Mouse (Mus musculus) brown adipose tissue, adult 24 weeks (tissue): ENCODE measurements around the gene Celf1. TPM values are rescaled to one million over a fixed set of nuclear protein-coding genes. Genes with fewer than 3 reads are reported as not detected.
A peak's percentile ranks its signal among the peaks of the same experiment; 100 is the strongest.

Source experiments
- H3K27ac ChIP-seq: fragments of 200-500 bp; replicated peaks from 2 replicates; pipeline ENCODE4 v1.5.1; 2012; ENCODE audit warnings: low read depth, mild to moderate bottlenecking, low read length
- H3K4me1 ChIP-seq: fragments of 200-500 bp; 2 replicates; pipeline ENCODE4 v1.6.1; 2012; ENCODE audit warnings: low read length, mixed read lengths; ENCODE audit not compliant: control insufficient read depth, insufficient read depth, insufficient read length
- H3K4me3 ChIP-seq: fragments of 200-500 bp; 2 replicates; pipeline ENCODE4 v1.5.1; 2012; ENCODE audit warnings: low read depth, mild to moderate bottlenecking, low read length, moderate library complexity; ENCODE audit not compliant: insufficient read depth
- polyA plus RNA-seq: library from polyadenylated mRNA; stranded (reverse); fragments of >200 nt; gene quantifications from 2 replicates; pipeline ENCODE4 v1.2.4, GENCODE M21; 2012; ENCODE audit not compliant: missing spikeins, insufficient read depth, insufficient read length

Gene Celf1
- polyA plus RNA-seq, 1 experiment: 48.6 TPM

DNA sequence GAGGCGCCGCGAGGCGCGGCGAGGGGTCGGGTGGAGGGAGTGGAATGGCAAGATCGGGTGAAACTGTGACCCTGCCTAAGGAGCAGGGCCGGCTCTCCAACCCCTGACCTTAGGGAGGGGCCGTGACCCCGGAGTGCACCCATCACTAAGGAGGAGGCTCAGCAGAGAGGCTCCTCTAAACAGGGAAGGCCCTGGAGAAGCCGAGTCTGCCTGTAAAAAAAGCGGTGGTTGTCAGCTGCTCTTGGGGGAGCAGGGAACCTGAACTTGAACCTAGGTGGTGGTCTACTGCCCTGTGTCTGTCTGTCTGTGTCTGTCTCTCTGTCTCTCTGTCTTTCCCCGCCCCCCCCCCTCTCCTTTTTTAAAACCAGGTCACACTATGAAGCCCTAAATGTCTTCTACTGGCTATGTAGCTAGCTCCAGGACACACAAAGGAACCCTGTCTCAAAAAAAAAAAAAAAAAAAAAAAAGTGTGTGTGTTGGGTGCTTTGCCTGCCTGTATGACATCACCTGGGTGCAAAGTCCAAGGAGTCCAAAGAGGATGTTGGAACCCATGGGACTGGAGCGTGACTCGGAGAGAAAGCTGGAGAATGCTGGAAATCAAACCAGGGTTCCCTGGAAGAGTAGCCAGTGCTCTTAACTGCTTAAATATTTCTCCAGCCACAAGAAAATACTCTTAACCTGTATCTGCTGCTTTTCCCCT lies 22.0 kb upstream of the Celf1 start:
- Histone ChIP-seq H3K4me3 (peak overlapping the region; percentile 96), H3K27ac (peak overlapping the region; percentile 85), H3K4me1 (peaks cover 5% of the 10 kb centered on the region)

DNA sequence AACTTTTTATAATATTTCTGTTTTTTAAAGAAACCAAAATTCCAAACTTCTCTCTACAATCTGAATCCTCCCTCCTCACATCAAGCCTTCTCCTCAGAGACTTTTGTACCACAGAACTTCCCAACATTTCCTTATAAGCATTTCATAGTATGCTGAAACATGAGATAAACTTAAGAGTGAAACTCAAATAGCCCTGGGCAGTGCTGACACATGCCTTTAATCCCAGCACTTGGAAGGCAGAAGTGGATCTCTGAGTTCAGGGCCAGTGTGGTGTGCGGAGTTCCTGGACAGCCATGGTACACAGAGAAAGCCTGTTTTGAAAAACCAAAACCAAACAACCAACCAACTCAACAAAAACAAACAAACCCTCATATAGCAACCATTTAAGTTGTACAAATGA lies 19.0 kb upstream of the Celf1 start:
- Histone ChIP-seq H3K4me1 (peaks cover 2% of the 10 kb centered on the region; the same call in 1 of the 2 replicates), H3K27ac (no peak overlapping the region)

DNA sequence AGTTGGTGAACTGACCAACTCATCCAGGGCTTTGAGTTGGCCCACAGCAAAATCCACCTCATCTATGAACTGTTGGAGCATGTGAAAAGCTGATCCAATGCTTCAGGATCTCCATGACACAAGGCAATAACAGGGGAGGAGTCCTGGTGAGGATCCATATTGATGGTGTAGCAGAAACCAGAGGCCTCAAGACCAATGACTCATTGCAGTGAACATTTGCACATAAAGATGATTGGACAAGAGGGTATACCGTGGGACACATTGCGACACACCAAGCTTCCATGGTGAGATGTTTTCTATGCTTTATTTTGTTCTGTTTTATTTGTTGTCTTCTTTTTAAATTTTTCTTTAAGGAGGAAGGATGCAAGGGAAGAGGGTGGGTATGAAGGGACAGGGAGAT lies 17.5 kb upstream of the Celf1 start:
- Histone ChIP-seq H3K4me3 (no peak overlapping the region), H3K4me1 (no peaks in the 10 kb centered on the region), H3K27ac (no peak overlapping the region)

More for the DNA sequence above, 19.0 kb upstream of the Celf1 start:
- no peak overlapping the region for H3K4me3 ChIP-seq

DNA sequence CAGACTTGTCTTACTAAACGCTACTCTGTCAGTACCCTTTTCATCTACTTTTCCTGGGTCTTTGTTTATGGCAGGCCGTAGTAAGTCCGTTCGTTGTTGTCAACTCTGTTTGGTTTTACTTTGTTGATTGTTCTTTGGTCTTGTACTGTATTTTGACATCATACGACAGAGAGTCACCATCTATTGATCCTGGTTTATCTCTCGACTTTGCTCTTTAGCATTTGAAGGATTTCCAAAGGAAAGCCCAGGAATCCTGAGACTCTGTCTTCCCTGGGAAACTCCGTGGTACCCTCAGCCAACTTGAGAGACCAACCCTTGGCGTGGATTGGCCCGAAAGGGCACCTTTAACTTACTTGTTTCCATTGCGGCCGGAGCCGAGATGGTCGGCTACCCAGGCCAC lies 11.6 kb upstream of the Celf1 start:
- no peaks in the 10 kb centered on the region for H3K4me1 ChIP-seq
- no peak overlapping the region for H3K4me3 ChIP-seq
- H3K27ac ChIP-seq: no peak overlapping the region

DNA sequence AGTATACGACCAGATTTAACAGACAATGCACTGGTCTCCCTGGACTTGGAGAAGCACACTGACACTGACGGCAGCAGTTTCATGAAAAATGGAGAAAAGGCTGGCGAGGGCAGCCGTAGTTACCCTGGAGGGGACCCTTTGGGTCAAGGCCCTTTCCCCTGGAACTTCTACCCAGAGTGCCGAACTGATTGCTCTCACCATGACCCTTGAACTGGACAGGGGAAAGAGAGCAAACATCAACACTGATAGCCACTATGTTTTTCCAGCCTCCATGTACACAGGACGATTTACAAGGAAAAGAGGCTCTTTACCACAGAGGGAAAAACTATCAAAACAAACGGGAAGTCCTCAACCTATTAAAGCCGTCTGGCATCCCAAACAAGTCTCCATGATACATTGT lies 8.4 kb upstream of the Celf1 start:
- H3K27ac ChIP-seq: no peak overlapping the region
- no peak overlapping the region for H3K4me3 ChIP-seq
- no peaks in the 10 kb centered on the region for H3K4me1 ChIP-seq

DNA sequence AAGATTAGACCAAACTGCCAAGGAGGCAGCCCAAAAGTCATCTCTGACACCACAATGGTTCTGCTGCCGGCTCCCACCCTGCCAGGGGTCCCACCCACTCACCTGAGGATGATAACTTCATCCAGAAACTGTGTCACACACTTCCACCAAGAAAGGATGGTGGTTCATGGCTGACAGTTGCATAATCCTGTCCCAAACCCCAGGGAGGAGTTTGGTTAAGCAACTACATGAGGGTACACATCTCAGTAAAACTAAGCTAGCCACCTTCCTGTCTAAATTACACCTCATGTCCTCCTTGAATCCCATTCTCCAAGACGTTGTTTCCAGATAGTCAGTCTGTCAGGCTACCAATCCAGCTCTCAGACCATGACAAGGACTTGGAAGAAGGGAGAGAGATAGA lies 7.9 kb upstream of the Celf1 start:
- Histone ChIP-seq H3K4me1 (no peaks in the 10 kb centered on the region), H3K4me3 (no peak overlapping the region), H3K27ac (no peak overlapping the region)

DNA sequence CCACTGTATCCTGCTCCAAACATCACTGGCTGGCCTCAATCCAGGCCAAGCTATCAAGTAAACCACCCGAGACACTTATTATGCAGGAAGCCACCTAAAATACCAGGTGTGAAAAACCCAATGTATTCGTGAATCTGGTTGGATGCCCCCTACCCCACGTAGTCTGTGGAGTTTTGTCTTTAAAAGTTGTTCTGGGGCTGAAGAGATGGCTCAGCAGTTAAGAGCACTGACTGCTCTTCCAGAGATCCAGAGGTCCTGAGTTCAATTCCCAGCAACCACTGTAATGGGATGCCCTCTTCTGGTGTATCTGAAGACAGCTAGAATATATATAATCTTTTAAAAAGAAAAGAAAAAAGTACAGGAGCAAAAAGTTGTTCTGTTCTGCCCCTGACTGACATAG lies 1.8 kb upstream of the Celf1 start:
- Histone ChIP-seq H3K4me1 (peaks cover 6% of the 10 kb centered on the region; the same call in 1 of the 2 replicates), H3K27ac (no peak overlapping the region)

DNA sequence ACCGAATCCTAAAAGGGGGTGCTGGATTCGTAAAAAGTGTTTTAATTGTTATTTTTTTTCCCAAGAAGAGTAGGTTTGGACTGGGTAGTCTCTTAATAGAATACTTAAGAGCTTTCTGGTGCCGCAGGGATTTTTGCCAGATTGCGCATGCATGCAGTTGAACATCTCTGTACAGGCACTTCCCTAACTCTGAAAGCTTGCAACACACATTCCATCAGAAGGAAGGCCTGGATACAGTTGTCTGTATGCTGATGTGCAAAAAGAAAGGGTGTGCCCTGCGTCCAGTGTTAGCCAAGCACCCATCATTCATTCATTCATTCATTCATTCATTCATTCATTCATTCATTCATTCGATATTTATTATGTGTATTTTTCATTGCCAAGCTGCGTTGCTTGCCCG lies 432 bp upstream of the Celf1 start:
- H3K4me1 ChIP-seq: peaks cover 8% of the 10 kb centered on the region; the same call in 1 of the 2 replicates
- H3K4me3 ChIP-seq: peak overlapping the region; percentile 62
- no peak overlapping the region for H3K27ac ChIP-seq

More for the DNA sequence above, 1.8 kb upstream of the Celf1 start:
- H3K4me3 ChIP-seq: no peak overlapping the region

DNA sequence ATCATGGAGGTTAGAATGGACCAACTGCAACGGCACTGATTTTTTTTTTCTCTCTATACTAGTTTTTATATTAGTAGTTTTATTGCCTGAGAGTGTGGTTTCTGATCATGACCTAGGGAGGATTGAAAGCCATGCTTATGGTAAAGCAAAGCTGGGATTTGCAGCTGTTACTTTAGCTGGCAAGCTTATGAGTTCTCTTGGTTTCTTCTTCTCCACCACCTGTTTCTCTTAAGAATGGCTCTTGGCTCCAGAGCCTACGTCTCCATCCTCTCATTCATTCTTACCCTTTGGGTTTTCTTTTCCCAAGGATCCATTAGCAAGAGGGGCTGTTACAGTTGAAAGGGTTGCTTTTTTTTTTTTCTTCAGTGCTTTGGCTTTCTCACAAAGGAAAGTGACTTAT lies 1.6 kb downstream of the Celf1 start:
- Histone ChIP-seq H3K27ac (no peak overlapping the region), H3K4me3 (0 out of 2 replicates have a peak overlapping the region, but pooled peaks have one; percentile 21)

DNA sequence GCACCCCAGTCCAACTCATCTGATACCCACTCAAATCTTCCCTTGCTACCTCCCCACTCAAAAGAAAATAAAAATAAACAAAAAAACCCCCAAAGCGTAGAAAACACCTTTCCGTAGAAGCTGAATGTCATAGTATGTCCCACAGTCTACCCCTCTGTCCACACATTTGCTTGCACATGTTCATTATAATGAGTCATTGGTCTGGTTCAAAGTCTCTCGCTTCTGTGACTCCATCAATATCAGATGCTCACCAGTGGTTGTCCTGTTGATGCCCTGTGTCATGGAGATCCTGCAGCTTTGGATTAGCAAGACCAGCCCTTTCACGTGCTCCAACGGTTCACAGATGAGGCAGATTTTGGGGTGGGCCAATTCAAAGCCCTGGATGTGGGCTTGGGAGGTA lies 10.0 kb downstream of the Celf1 start:
- Histone ChIP-seq H3K27ac (no peak overlapping the region), H3K4me1 (peaks cover 15% of the 10 kb centered on the region), H3K4me3 (no peak overlapping the region)

More for the DNA sequence above, 1.6 kb downstream of the Celf1 start:
- H3K4me1 ChIP-seq: peaks cover 10% of the 10 kb centered on the region; the same call in 1 of the 2 replicates

DNA sequence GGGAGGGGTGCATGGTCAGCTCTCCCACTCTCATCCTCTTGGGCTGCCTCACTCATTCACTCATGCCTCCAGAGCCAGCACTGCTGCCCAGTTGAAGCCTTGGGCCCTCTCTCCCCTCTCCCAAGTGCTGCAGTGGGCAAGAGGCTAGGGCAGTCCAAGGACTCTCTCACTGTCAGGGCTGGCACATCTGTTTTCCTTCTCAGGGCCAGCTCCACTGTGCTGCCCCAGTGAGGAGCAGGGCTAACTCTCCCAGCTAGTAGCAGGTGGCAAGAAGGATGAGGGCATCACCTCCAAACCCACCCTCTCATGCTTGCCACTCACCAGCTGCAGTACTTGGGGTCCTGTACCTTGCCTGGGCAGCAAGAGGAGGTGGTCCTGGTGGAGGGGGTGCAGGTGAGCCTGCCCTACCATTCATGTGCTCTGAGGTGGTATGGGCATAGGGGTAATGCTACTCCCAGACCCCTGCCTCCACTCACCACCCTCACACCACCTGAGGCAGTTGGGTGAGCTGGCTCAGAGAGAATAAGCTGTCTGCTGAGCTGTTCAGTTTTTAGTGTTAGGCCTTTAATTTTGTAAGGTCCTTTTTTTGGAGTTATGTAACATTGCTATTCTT lies 10.5 kb downstream of the Celf1 start:
- Histone ChIP-seq H3K4me1 (peaks cover 15% of the 10 kb centered on the region), H3K4me3 (no peak overlapping the region), H3K27ac (no peak overlapping the region)

DNA sequence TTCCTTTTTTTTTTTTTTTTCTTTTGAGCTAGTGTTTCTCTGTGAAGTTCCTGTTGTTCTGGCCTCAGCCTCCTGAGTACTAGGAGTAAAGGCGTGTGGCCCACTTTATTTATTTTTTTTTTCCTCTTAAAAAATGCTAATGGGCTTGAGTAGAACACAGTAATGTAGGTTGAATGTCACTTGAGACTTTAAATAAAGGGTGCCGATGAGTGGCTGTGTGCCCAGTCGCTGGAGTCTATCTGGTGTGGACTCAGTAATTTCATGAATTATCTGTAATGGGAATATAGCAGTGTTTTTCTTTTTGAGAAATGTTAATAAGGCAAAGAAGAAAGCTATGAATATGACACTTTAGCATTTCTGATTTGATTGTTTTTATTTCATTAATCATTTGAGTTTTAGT lies 13.3 kb downstream of the Celf1 start:
- H3K4me3 ChIP-seq: no peak overlapping the region
- H3K27ac ChIP-seq: no peak overlapping the region
- H3K4me1 ChIP-seq: peaks cover 11% of the 10 kb centered on the region

DNA sequence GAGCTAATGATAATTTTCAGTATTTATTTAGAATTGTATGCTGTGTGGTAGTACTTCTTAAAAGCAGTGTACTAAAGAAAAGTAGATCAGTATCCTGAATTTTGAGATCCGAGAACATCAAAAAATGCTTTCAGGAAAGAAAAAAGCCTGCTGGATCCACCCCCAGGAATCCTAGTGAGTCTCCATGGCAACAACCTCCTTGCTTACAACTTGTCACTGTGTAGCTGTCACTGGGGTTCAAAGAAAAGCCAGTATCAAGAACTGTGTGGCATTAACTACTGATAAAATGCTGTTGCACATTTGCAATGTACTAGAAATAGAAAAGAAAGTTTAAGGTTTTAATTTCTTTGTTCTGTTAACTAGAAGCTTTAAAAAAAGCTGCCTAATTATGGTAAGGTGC lies 15.9 kb downstream of the Celf1 start:
- H3K27ac ChIP-seq: no peak overlapping the region
- peaks cover 3% of the 10 kb centered on the region for H3K4me1 ChIP-seq
- H3K4me3 ChIP-seq: no peak overlapping the region

DNA sequence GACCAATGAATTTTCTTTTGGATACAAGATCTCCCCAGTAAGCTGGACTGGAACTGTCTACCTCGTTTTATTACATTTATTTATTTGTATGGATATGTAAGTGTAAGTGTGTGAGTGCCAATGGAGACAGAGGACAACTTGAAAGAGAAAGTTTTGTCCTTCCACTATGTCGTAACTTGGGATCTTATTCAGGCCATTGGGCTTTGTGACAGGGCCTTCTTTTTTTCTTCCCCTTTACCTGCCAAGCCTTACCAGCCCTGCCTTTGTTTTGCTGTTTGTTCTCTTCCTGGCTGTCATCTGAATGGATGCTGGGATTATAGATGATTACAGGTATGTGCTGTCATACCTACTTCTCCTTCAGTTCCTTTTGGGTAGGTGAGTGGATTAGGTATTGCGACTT lies 18.7 kb downstream of the Celf1 start:
- Histone ChIP-seq H3K4me1 (0 out of 2 replicates have a peak, but pooled peaks cover 2% of the 10 kb centered on the region), H3K4me3 (no peak overlapping the region), H3K27ac (no peak overlapping the region)

DNA sequence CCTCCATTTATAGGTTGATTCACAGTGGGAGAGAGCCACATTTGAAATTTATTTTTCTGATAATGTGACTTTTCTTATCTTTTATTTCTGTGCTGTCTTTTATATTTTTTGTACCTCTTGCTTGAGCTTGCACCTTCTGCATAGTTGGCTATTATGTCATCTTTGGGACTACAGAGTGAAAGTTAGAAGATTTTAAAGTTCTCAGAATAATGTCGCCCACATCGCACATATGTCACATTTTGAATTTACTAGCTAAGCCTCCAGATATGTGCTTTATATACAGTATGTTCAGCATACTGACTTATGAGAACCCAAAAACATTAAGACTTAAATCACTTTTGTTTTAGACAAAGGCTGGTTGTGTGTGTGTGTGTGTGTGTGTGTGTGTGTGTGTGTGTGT lies 19.8 kb downstream of the Celf1 start:
- H3K27ac ChIP-seq: no peak overlapping the region
- H3K4me3 ChIP-seq: no peak overlapping the region

DNA sequence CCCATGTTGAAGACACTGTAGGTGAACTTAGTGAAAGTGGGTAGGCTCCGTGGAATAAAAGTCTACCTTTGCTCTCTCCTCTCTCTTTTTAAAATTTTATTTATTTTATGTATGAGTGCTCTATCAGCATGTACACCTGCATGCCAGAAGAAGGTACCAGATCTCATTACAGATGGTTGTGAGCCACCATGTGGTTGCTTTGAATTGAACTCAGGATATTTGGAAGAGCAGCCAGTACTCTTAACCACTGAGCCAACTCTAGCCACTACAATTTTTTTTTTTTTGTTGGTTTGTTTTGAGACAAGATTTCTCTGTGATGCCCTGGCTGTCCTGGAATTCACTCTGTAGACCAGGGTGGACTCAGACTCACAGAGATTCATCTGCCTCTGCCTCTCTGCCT lies 23.1 kb downstream of the Celf1 start:
- Histone ChIP-seq H3K4me1 (peaks cover 6% of the 10 kb centered on the region), H3K27ac (no peak overlapping the region), H3K4me3 (no peak overlapping the region)

More for the DNA sequence above, 19.8 kb downstream of the Celf1 start:
- peaks cover 6% of the 10 kb centered on the region for H3K4me1 ChIP-seq
